In genomic region chr7:129763754-129764153, GRCm38 (mm10) we compare ENCODE assay signal across 19 mouse cellular contexts.
DNase-seq lines count a peak whose midpoint lies in the region; ATAC-seq and TF ChIP-seq lines count a peak whose summit lies in the region.
"Had no signal": no experiment of that assay in that cellular context is flagged by ENCODE, and none has a peak within 500 bp of the region (broad histone marks: within the 10 kb centered on the region; RNA-seq: fewer than 3 reads in every experiment).

No protein-coding gene starts in this region.

- H3K9me3 ChIP-seq in heart, embryonic 10.5 days: no peaks in the 10 kb centered on the region
- H3K9me3 ChIP-seq in heart, embryonic 11.5 days (replicated peaks; ENCODE audit: control insufficient read depth, low read length): no peaks in the 10 kb centered on the region
- no peaks in the 10 kb centered on the region for H3K9me3 ChIP-seq in lung, embryonic 15.5 days
- no peaks in the 10 kb centered on the region for H3K9me3 ChIP-seq in embryonic facial prominence, embryonic 13.5 days
- no peaks in the 10 kb centered on the region for H3K9me3 ChIP-seq in stomach, embryonic 14.5 days (ENCODE audit: control insufficient read depth, low read depth, low read length)
- H3K9me3 ChIP-seq: forebrain, embryonic 15.5 days had no signal

- no peak overlapping the region for H3K4me3 ChIP-seq in heart, embryonic 10.5 days
- no peak overlapping the region for H3K4me3 ChIP-seq in heart, embryonic 11.5 days (ENCODE audit: low read depth, low read length)
- H3K4me3 ChIP-seq in lung, embryonic 15.5 days: no peak overlapping the region
- H3K4me3 ChIP-seq in embryonic facial prominence, embryonic 13.5 days: no peak overlapping the region
- H3K4me3 ChIP-seq in stomach, embryonic 14.5 days (ENCODE audit: low read depth, low read length): no peak overlapping the region
- no peak overlapping the region for H3K4me3 ChIP-seq in layer of hippocampus, adult 2 months
- H3K4me3 ChIP-seq: forebrain, embryonic 15.5 days; gastrocnemius, adult 2 months; megakaryocyte, embryonic 14.5 days had no signal

- no peak overlapping the region for H3K9ac ChIP-seq in heart, embryonic 11.5 days (ENCODE audit: low read depth, low read length)
- no peak overlapping the region for H3K9ac ChIP-seq in lung, embryonic 15.5 days
- H3K9ac ChIP-seq in embryonic facial prominence, embryonic 13.5 days: no peak overlapping the region
- H3K9ac ChIP-seq in stomach, embryonic 14.5 days (replicated peaks; ENCODE audit: low read depth, low read length): no peak overlapping the region
- H3K9ac ChIP-seq: forebrain, embryonic 15.5 days had no signal

- no peaks in the 10 kb centered on the region for H3K36me3 ChIP-seq in heart, embryonic 10.5 days
- no peaks in the 10 kb centered on the region for H3K36me3 ChIP-seq in heart, embryonic 11.5 days (ENCODE audit: control insufficient read depth, insufficient read depth, low read length)
- no peaks in the 10 kb centered on the region for H3K36me3 ChIP-seq in lung, embryonic 15.5 days
- H3K36me3 ChIP-seq in embryonic facial prominence, embryonic 13.5 days: no peaks in the 10 kb centered on the region
- H3K36me3 ChIP-seq in stomach, embryonic 14.5 days (ENCODE audit: control insufficient read depth, insufficient read depth, low read length): no peaks in the 10 kb centered on the region
- H3K36me3 ChIP-seq: forebrain, embryonic 15.5 days had no signal

- peaks cover 24% of the 10 kb centered on the region for H3K4me1 ChIP-seq in heart, embryonic 10.5 days
- H3K4me1 ChIP-seq in heart, embryonic 11.5 days (ENCODE audit: control insufficient read depth, insufficient read depth, low read length): peaks cover 10% of the 10 kb centered on the region
- peaks cover 22% of the 10 kb centered on the region for H3K4me1 ChIP-seq in lung, embryonic 15.5 days
- peaks cover 36% of the 10 kb centered on the region for H3K4me1 ChIP-seq in embryonic facial prominence, embryonic 13.5 days
- H3K4me1 ChIP-seq in stomach, embryonic 14.5 days (ENCODE audit: control insufficient read depth, insufficient read depth, low read length): peaks cover 24% of the 10 kb centered on the region
- H3K4me1 ChIP-seq: forebrain, embryonic 15.5 days; megakaryocyte, embryonic 14.5 days had no signal

- ATAC-seq in heart, embryonic 11.5 days (replicated peaks; ENCODE audit: insufficient number of reproducible peaks, low FRiP score, low TSS enrichment): no peak
- ATAC-seq in lung, embryonic 15.5 days (ENCODE audit: borderline replicate concordance, extremely low read depth, low FRiP score, low TSS enrichment): no peak
- ATAC-seq in embryonic facial prominence, embryonic 13.5 days (ENCODE audit: insufficient number of reproducible peaks, insufficient read depth, low FRiP score, low TSS enrichment, low read depth): no peak
- peak; percentile 23; the same call in 1 of the 2 replicates for ATAC-seq in stomach, embryonic 14.5 days (ENCODE audit: insufficient number of reproducible peaks, insufficient read depth, low FRiP score, low read depth)
- ATAC-seq in megakaryocyte-erythroid progenitor cell, adult 5-6 weeks (replicated peaks; ENCODE audit: low FRiP score, low TSS enrichment, poor library complexity, severe bottlenecking): no peak
- ATAC-seq: forebrain, embryonic 15.5 days had no signal

- TF ChIP-seq CTCF in layer of hippocampus, adult 2 months (conservative IDR thresholded peaks at IDR 0.05): no peak

- WGBS in heart, embryonic 10.5 days: 33% methylated on average over 5 of the region's 5 CpGs
- WGBS in heart, embryonic 11.5 days (ENCODE audit: insufficient replicate concordance): 26% methylated on average over 5 of the region's 5 CpGs
- WGBS in lung, embryonic 15.5 days: 13% methylated on average over 5 of the region's 5 CpGs
- WGBS in embryonic facial prominence, embryonic 13.5 days: 29% methylated on average over 5 of the region's 5 CpGs
- 13% methylated on average over 5 of the region's 5 CpGs for WGBS in stomach, embryonic 14.5 days

- no peaks in the 10 kb centered on the region for H3K27me3 ChIP-seq in heart, embryonic 10.5 days (ENCODE audit: insufficient read depth, poor library complexity, severe bottlenecking)
- H3K27me3 ChIP-seq in heart, embryonic 11.5 days (ENCODE audit: control insufficient read depth, insufficient read depth, low read length): no peaks in the 10 kb centered on the region
- no peaks in the 10 kb centered on the region for H3K27me3 ChIP-seq in lung, embryonic 15.5 days
- no peaks in the 10 kb centered on the region for H3K27me3 ChIP-seq in embryonic facial prominence, embryonic 13.5 days
- no peaks in the 10 kb centered on the region for H3K27me3 ChIP-seq in stomach, embryonic 14.5 days (ENCODE audit: control insufficient read depth, insufficient read depth, low read length)
- H3K27me3 ChIP-seq: forebrain, embryonic 15.5 days; megakaryocyte, embryonic 14.5 days had no signal

- DNase-seq in heart, embryonic 10.5 days (ENCODE audit: low spot score): peak; percentile 71
- no peak for DNase-seq in lung, adult 18-20 months
- DNase-seq in layer of hippocampus, adult 2 months (ENCODE audit: low spot score in 2 of 2): no peak
- DNase-seq: adrenal gland, postnatal 14 days; cerebellum, adult 8-10 months; gastrocnemius, adult 2 months; heart, adult 18-20 months; heart, postnatal 4 days; kidney, postnatal 4 days; layer of hippocampus, postnatal 36 days; right cerebral cortex, adult 18-20 months; thymus, adult 2 months had no signal

- no peak overlapping the region for H3K4me2 ChIP-seq in heart, embryonic 11.5 days
- H3K4me2 ChIP-seq in lung, embryonic 15.5 days: no peak overlapping the region
- H3K4me2 ChIP-seq in embryonic facial prominence, embryonic 13.5 days: no peak overlapping the region
- H3K4me2 ChIP-seq in stomach, embryonic 14.5 days (replicated peaks; ENCODE audit: low read depth, low read length): no peak overlapping the region
- H3K4me2 ChIP-seq: forebrain, embryonic 15.5 days had no signal

- H3K27ac ChIP-seq in heart, embryonic 10.5 days: 0 out of 2 replicates have a peak overlapping the region, but pooled peaks have one; percentile 30
- no peak overlapping the region for H3K27ac ChIP-seq in heart, embryonic 11.5 days (ENCODE audit: low read depth, low read length)
- H3K27ac ChIP-seq in lung, embryonic 15.5 days: 0 out of 2 replicates have a peak overlapping the region, but pooled peaks have one; percentile 39
- H3K27ac ChIP-seq in embryonic facial prominence, embryonic 13.5 days: peak overlapping the region; percentile 30; the same call in 1 of the 2 replicates
- H3K27ac ChIP-seq in stomach, embryonic 14.5 days (ENCODE audit: low read length): peak overlapping the region; percentile 78
- no peak overlapping the region for H3K27ac ChIP-seq in layer of hippocampus, adult 2 months
- H3K27ac ChIP-seq: forebrain, embryonic 15.5 days; gastrocnemius, adult 2 months had no signal

Comparison
In these comparisons a context has a peak if more than half of its experiments do, and no peak if none do; other contexts are left out.
1. H3K27ac ChIP-seq: peak in heart, embryonic 10.5 days (single experiment), lung, embryonic 15.5 days (single experiment), embryonic facial prominence, embryonic 13.5 days (single experiment) and stomach, embryonic 14.5 days (single experiment); none in heart, embryonic 11.5 days (single experiment) and layer of hippocampus, adult 2 months (single experiment).